Mouse (Mus musculus) ES-E14 (cell line): Measurements from ENCODE around the gene Fance. TPM values are rescaled to one million over a fixed set of nuclear protein-coding genes. Genes with fewer than 3 reads are reported as not detected.

ENCODE experiments used
- DNase-seq: peaks from one replicate; pipeline ENCODE4 v3.0.0-alpha.2; 2013; ENCODE audit warnings: low read depth, low spot score
- H3K27ac ChIP-seq: 2 replicates; pipeline ENCODE4 v1.5.1; 2012; ENCODE audit warnings: low read depth, mild to moderate bottlenecking, low read length, moderate library complexity, mixed read lengths; ENCODE audit not compliant: poor library complexity, insufficient read depth, severe bottlenecking
- H3K36me3 ChIP-seq: 2 replicates; pipeline ENCODE4 v1.6.1; 2012; ENCODE audit warnings: mild to moderate bottlenecking, low read length, moderate library complexity, mixed read lengths; ENCODE audit not compliant: control insufficient read depth, poor library complexity, insufficient read depth, severe bottlenecking
- H3K4me1 ChIP-seq, 2 experiments: fragments of 150-350 bp in 1 of 2; sonication (generic) in 1 of 2; 2 replicates each; pipeline ENCODE4 v1.6.1; 2012; ENCODE audit warnings: low read length in 2 of 2, mild to moderate bottlenecking in 1 of 2, mixed read lengths in 1 of 2; ENCODE audit not compliant: control insufficient read depth in 2 of 2, insufficient read depth in 2 of 2, poor library complexity in 1 of 2
- H3K4me3 ChIP-seq, 2 experiments: fragments of 150-350 bp in 1 of 2; sonication (generic) in 1 of 2; 2 replicates each; pipeline ENCODE4 v1.5.1; 2012; ENCODE audit warnings: low read length in 2 of 2, low read depth in 1 of 2, mild to moderate bottlenecking in 1 of 2, mixed read lengths in 1 of 2; ENCODE audit not compliant: insufficient read depth in 1 of 2, poor library complexity in 1 of 2, severe bottlenecking in 1 of 2
- H3K9ac ChIP-seq: 2 replicates; pipeline ENCODE4 v1.6.1; 2012; ENCODE audit warnings: low read depth, mild to moderate bottlenecking, low read length, mixed read lengths; ENCODE audit not compliant: poor library complexity, insufficient read depth, severe bottlenecking
- H3K9me3 ChIP-seq: fragments of 150-350 bp; sonication (generic); 2 replicates; pipeline ENCODE4 v1.6.1; 2012; ENCODE audit warnings: low read depth, mild to moderate bottlenecking, low read length; ENCODE audit not compliant: control insufficient read depth, insufficient read depth
- CHD2 ChIP-seq: IDR thresholded peaks from 2 replicates; pipeline ENCODE4 v1.6.1; 2014; ENCODE audit warnings: mild to moderate bottlenecking, low read depth, low read length, inconsistent platforms
- HCFC1 ChIP-seq: IDR thresholded peaks from 2 replicates; pipeline ENCODE4 v1.6.1; 2012; ENCODE audit warnings: low read length, inconsistent platforms, borderline replicate concordance; ENCODE audit not compliant: insufficient read depth
- MAFK ChIP-seq: IDR thresholded peaks from 2 replicates; pipeline ENCODE4 v1.6.1; 2014; ENCODE audit warnings: mild to moderate bottlenecking, low read depth, low read length, inconsistent platforms; ENCODE audit not compliant: insufficient read depth
- ZC3H11A ChIP-seq: IDR thresholded peaks from 2 replicates; pipeline ENCODE4 v1.6.1; 2012; ENCODE audit warnings: low read depth, mild to moderate bottlenecking, inconsistent platforms, low read length, borderline replicate concordance
- ZNF384 ChIP-seq: IDR thresholded peaks from 2 replicates; pipeline ENCODE4 v1.6.1; 2012; ENCODE audit warnings: low read depth, low read length, inconsistent platforms
- in situ Hi-C, 2 experiments: fragments of 600-800 bp; cut with MboI; formaldehyde crosslinking; loops; one replicate each; pipeline ENCODE4 v1.15.1; 2025; ENCODE audit warnings: low sequenced_read_pairs in 2 of 2, inconsistent platforms in 1 of 2; ENCODE audit not compliant: unreplicated experiment in 2 of 2
- total RNA-seq: library from RNA; depleted of rRNA; stranded (reverse); fragments of 300-350 nt; gene quantifications from 2 replicates; pipeline ENCODE4 v1.2.3, GENCODE M21; 2012

The Fance gene
- total RNA-seq, 1 experiment: 25.9 TPM

DNA sequence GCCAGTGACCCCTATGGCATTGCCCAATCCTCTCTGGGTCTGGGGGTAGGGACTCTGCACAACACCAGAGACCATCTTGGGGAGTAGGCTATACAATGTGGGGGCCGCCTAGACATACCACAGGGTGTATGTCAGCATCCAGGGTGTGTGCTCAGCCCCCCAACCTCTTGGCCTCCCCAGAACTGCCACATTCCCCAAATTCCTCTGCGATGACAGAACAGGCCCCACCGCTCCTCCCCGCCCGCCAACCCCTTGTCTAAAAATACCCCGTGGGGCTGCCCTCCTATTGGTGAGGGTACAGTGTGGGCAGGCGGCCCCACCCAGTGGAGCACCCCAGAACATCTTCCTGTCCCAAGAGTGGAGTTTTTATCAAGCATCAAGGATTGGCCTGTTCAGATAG, 27.3 kb downstream of the Fance start:
- H3K9me3 ChIP-seq: no peaks in the 10 kb centered on the region

DNA sequence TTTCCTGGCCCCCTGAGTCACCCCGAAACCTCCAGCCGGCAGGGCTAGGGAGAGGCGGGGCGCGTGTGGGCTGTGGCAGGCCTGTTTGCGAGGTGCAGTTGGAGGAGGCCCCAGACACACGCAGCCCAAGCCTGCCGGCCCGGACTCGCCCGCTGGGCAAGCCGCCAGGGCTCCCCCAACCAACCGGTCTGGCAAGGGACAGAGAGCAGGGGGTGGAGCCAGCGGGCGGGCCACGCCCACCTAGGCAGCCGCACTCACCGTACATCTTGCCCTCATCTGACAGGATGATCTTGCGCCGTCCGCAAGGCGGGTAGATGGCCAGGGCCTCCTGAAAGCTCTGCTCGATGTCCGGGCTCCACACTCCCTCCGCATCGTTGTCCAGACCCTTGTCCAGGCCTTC, 27.8 kb downstream of the Fance start:
- TF ChIP-seq ZNF384: no peak
- no peak for TF ChIP-seq MAFK
- no peak for TF ChIP-seq HCFC1
- TF ChIP-seq CHD2: no peak
- TF ChIP-seq ZC3H11A: no peak
- no peaks in the 10 kb centered on the region for H3K9me3 ChIP-seq
- in situ Hi-C loops: no loop called here
- H3K27ac ChIP-seq: peak overlapping the region; percentile 30; the same call in 1 of the 2 replicates
- peak overlapping the region; percentile 18 to 44; a peak in 2 of 4 replicates for H3K4me3 ChIP-seq
- no peak for DNase-seq
- H3K9ac ChIP-seq: peak overlapping the region; percentile 37; the same call in 1 of the 2 replicates
- peaks cover 3 to 39% of the 10 kb centered on the region in 2 experiments; a peak in 2 of 4 replicates for H3K4me1 ChIP-seq
- no peaks in the 10 kb centered on the region; the same call in 1 of the 2 replicates for H3K36me3 ChIP-seq

More for the DNA sequence above, 27.3 kb downstream of the Fance start:
- DNase-seq: no peak
- Histone ChIP-seq H3K27ac (peak overlapping the region; percentile 30; the same call in 1 of the 2 replicates), H3K9ac (0 out of 2 replicates have a peak overlapping the region, but pooled peaks have one; percentile 37), H3K4me3 (peak overlapping the region in 1 of 2 experiments; percentile 44; a peak in 1 of 4 replicates), H3K4me1 (peaks cover 3 to 34% of the 10 kb centered on the region in 2 experiments; a peak in 2 of 4 replicates), H3K36me3 (no peaks in the 10 kb centered on the region; the same call in 1 of the 2 replicates)
- in situ Hi-C loops: no loop called here
- no peak for TF ChIP-seq ZC3H11A
- TF ChIP-seq ZNF384: no peak
- no peak for TF ChIP-seq HCFC1
- TF ChIP-seq CHD2: no peak
- TF ChIP-seq MAFK: no peak

DNA sequence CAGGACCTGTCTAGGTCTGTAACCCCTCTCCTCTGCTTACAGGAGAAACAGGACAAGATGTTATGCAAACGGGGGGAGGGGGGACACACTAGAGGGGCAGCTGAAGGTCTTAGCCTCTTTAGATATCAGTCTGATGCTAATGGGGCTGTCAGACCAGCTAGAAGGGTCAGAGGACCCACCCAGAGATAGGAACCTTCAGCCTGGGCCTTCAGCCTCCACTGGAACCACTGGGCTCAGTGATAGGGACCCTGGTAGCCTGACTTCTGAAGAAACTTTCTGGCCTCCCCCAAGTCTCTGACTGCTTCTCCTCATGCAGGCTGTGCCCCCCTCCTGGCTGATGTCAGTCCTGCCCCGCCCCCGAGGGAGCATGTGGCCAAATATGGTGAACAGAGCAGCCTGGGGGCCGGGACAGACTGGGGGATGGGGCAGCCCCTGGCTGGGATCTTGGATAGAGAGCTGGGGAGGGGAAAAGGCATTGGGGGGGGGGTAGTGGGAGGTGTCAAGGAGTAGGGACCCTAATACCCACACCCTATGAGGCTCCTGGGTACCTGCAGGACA, 30.8 kb downstream of the Fance start:
- Histone ChIP-seq H3K4me1 (peaks cover 3 to 56% of the 10 kb centered on the region in 2 experiments; a peak in 2 of 4 replicates), H3K27ac (no peak overlapping the region)
- DNase-seq: no peak

DNA sequence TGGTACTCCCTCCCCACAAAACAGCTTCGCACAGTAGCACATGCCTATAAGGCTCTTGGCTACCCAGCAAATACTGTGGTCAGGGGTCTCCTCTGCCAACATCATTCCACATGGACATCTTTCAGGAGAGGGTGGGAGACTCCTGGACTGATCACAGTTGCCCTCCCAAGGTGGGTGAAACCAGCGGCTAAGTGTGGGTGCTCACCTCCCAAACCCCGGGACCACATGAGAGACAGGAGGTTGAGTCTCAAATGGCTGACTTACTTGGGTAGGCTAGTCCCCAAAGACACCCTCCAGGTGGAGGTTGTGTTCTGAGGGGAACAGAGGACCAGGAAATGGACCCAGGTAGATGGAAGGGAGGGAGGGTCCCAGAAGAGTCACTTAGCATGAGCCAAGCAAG, 31.4 kb downstream of the Fance start:
- H3K27ac ChIP-seq: 0 out of 2 replicates have a peak overlapping the region, but pooled peaks have one; percentile 23
- H3K9ac ChIP-seq: peak overlapping the region; percentile 4; the same call in 1 of the 2 replicates
- H3K4me3 ChIP-seq: no peak overlapping the region; a peak in 1 of 4 replicates
- no peak for DNase-seq
- peaks cover 3 to 58% of the 10 kb centered on the region in 2 experiments; a peak in 2 of 4 replicates for H3K4me1 ChIP-seq
- no peaks in the 10 kb centered on the region for H3K36me3 ChIP-seq
- in situ Hi-C loops: no loop called here
- no peaks in the 10 kb centered on the region for H3K9me3 ChIP-seq
- TF ChIP-seq ZNF384: no peak
- TF ChIP-seq CHD2: no peak
- TF ChIP-seq ZC3H11A: no peak
- TF ChIP-seq HCFC1: no peak
- TF ChIP-seq MAFK: no peak

More for the DNA sequence above, 30.8 kb downstream of the Fance start:
- no peak overlapping the region for H3K9ac ChIP-seq
- no peak for TF ChIP-seq CHD2
- no peak for TF ChIP-seq ZNF384
- TF ChIP-seq HCFC1: no peak
- no peak for TF ChIP-seq ZC3H11A
- TF ChIP-seq MAFK: no peak
- no peaks in the 10 kb centered on the region for H3K9me3 ChIP-seq
- no peaks in the 10 kb centered on the region for H3K36me3 ChIP-seq
- H3K4me3 ChIP-seq: no peak overlapping the region
- in situ Hi-C loops: no loop called here
